31 mouse cellular contexts compared by ENCODE assay signal in genomic region chr10:3529807-3530206, GRCm38 (mm10). TPM values are rescaled to one million over a fixed set of nuclear protein-coding genes. Genes with fewer than 3 reads are reported as not detected.
DNase-seq lines count a peak whose midpoint lies in the region; ATAC-seq and TF ChIP-seq lines count a peak whose summit lies in the region.
"Had no signal": no experiment of that assay in that cellular context is flagged by ENCODE, and none has a peak within 500 bp of the region (broad histone marks: within the 10 kb centered on the region; RNA-seq: fewer than 3 reads in every experiment).

No protein-coding gene starts in this region.

- DNase-seq in forebrain, postnatal 0 days = peak; percentile 52
- peak; percentile 16 to 35 for DNase-seq in kidney, postnatal 36 days
- no peak for DNase-seq in kidney, adult 9 months
- DNase-seq in midbrain, postnatal 0 days (ENCODE audit: low spot score) = peak; percentile 70
- DNase-seq in gonadal fat pad, adult 2 months (ENCODE audit: low read depth) = peak; percentile 37
- no peak for DNase-seq in adipocyte (ENCODE audit: low spot score)
- DNase-seq: adrenal gland, adult 8-10 months; B cell, adult 2 months; cerebellum, adult 11 months; embryo, embryonic 11 days; gastrocnemius, postnatal 25 days; heart, adult 2 months; heart, postnatal 4 days; layer of hippocampus, adult 9-11 months; lung, embryonic 14.5 days; right cerebral cortex, adult 18-20 months; spleen, adult 18-20 months; thymus, postnatal 14 days had no signal

- no peaks in the 10 kb centered on the region for H3K4me1 ChIP-seq in forebrain, postnatal 0 days (ENCODE audit: insufficient read depth)
- peaks cover 3% of the 10 kb centered on the region; the same call in 1 of the 2 replicates for H3K4me1 ChIP-seq in forebrain, embryonic 13.5 days
- no peaks in the 10 kb centered on the region for H3K4me1 ChIP-seq in midbrain, postnatal 0 days (ENCODE audit: insufficient read depth, low read length)
- H3K4me1 ChIP-seq in midbrain, embryonic 16.5 days (ENCODE audit: control insufficient read depth, insufficient read depth, low read length) = 0 out of 2 replicates have a peak, but pooled peaks cover 4% of the 10 kb centered on the region
- H3K4me1 ChIP-seq: intestine, embryonic 15.5 days; limb, embryonic 12.5 days; liver, embryonic 15.5 days had no signal

- H3K4me2 ChIP-seq in forebrain, postnatal 0 days (ENCODE audit: low read depth) = no peak overlapping the region
- H3K4me2 ChIP-seq in forebrain, embryonic 13.5 days = no peak overlapping the region
- no peak overlapping the region for H3K4me2 ChIP-seq in midbrain, postnatal 0 days (ENCODE audit: low read depth, low read length, poor library complexity, severe bottlenecking)
- H3K4me2 ChIP-seq in midbrain, embryonic 16.5 days (ENCODE audit: low read length) = no peak overlapping the region
- H3K4me2 ChIP-seq: embryonic facial prominence, embryonic 12.5 days; heart, embryonic 12.5 days; intestine, embryonic 15.5 days; limb, embryonic 12.5 days; liver, embryonic 15.5 days; lung, embryonic 14.5 days; midbrain, embryonic 12.5 days; neural tube, embryonic 15.5 days had no signal

- TF ChIP-seq CTCF in forebrain, postnatal 0 days (IDR thresholded peaks at IDR 0.05; ENCODE audit: low read depth) = no peak
- TF ChIP-seq CTCF in midbrain, postnatal 0 days (IDR thresholded peaks at IDR 0.05) = no peak

- H3K36me3 ChIP-seq in forebrain, postnatal 0 days (ENCODE audit: insufficient read depth) = no peaks in the 10 kb centered on the region
- no peaks in the 10 kb centered on the region for H3K36me3 ChIP-seq in forebrain, embryonic 13.5 days (ENCODE audit: poor library complexity, severe bottlenecking)
- no peaks in the 10 kb centered on the region for H3K36me3 ChIP-seq in midbrain, postnatal 0 days (ENCODE audit: insufficient read depth, low read length)
- H3K36me3 ChIP-seq in midbrain, embryonic 16.5 days (ENCODE audit: control insufficient read depth, insufficient read depth, low read length) = no peaks in the 10 kb centered on the region
- H3K36me3 ChIP-seq: embryonic facial prominence, embryonic 12.5 days; forebrain, embryonic 10.5 days; heart, embryonic 12.5 days; intestine, embryonic 15.5 days; limb, embryonic 12.5 days; liver, embryonic 15.5 days; midbrain, embryonic 12.5 days; neural tube, embryonic 15.5 days had no signal

- H3K9me3 ChIP-seq in forebrain, postnatal 0 days (ENCODE audit: low read length) = no peaks in the 10 kb centered on the region
- no peaks in the 10 kb centered on the region for H3K9me3 ChIP-seq in forebrain, embryonic 13.5 days (replicated peaks)
- no peaks in the 10 kb centered on the region for H3K9me3 ChIP-seq in midbrain, postnatal 0 days (ENCODE audit: low read length)
- H3K9me3 ChIP-seq in midbrain, embryonic 16.5 days (replicated peaks; ENCODE audit: control insufficient read depth, low read length, poor library complexity, severe bottlenecking) = no peaks in the 10 kb centered on the region
- H3K9me3 ChIP-seq: embryonic facial prominence, embryonic 12.5 days; forebrain, embryonic 10.5 days; heart, embryonic 12.5 days; intestine, embryonic 15.5 days; limb, embryonic 12.5 days; liver, embryonic 15.5 days; midbrain, embryonic 12.5 days; neural tube, embryonic 15.5 days had no signal

- 19% methylated on average over 4 of the region's 4 CpGs for WGBS in forebrain, postnatal 0 days
- WGBS in forebrain, embryonic 13.5 days = 13% methylated on average over 4 of the region's 4 CpGs
- 54% methylated on average over 4 of the region's 4 CpGs for WGBS in midbrain, postnatal 0 days
- 37% methylated on average over 4 of the region's 4 CpGs for WGBS in midbrain, embryonic 16.5 days

- H3K27ac ChIP-seq in forebrain, postnatal 0 days (ENCODE audit: low read depth, low read length) = no peak overlapping the region
- H3K27ac ChIP-seq in forebrain, embryonic 13.5 days = no peak overlapping the region
- no peak overlapping the region for H3K27ac ChIP-seq in midbrain, postnatal 0 days (ENCODE audit: low read depth, low read length)
- no peak overlapping the region for H3K27ac ChIP-seq in midbrain, embryonic 16.5 days (ENCODE audit: low read length)
- H3K27ac ChIP-seq: embryonic facial prominence, embryonic 12.5 days; forebrain, embryonic 10.5 days; heart, adult 2 months; intestine, embryonic 15.5 days; limb, embryonic 12.5 days; liver, embryonic 15.5 days; midbrain, embryonic 12.5 days; neural tube, embryonic 15.5 days had no signal

- no peaks in the 10 kb centered on the region for H3K27me3 ChIP-seq in forebrain, postnatal 0 days (ENCODE audit: insufficient read depth, low read length)
- H3K27me3 ChIP-seq in forebrain, embryonic 13.5 days = peaks cover 7% of the 10 kb centered on the region
- peaks cover 6% of the 10 kb centered on the region; the same call in 1 of the 2 replicates for H3K27me3 ChIP-seq in midbrain, postnatal 0 days (ENCODE audit: insufficient read depth, low read length)
- H3K27me3 ChIP-seq in midbrain, embryonic 16.5 days (ENCODE audit: control insufficient read depth, insufficient read depth, low read depth, low read length) = peaks cover 6% of the 10 kb centered on the region
- H3K27me3 ChIP-seq: intestine, embryonic 15.5 days; liver, embryonic 15.5 days had no signal

- no peak overlapping the region for H3K4me3 ChIP-seq in forebrain, postnatal 0 days (ENCODE audit: low read depth, low read length)
- no peak overlapping the region for H3K4me3 ChIP-seq in forebrain, embryonic 13.5 days
- no peak overlapping the region for H3K4me3 ChIP-seq in midbrain, postnatal 0 days (ENCODE audit: low read depth, low read length)
- no peak overlapping the region for H3K4me3 ChIP-seq in midbrain, embryonic 16.5 days (ENCODE audit: low read depth, low read length)
- H3K4me3 ChIP-seq: embryonic facial prominence, embryonic 12.5 days; forebrain, embryonic 10.5 days; heart, adult 2 months; heart, embryonic 12.5 days; intestine, embryonic 15.5 days; limb, embryonic 12.5 days; liver, embryonic 15.5 days; midbrain, embryonic 12.5 days; neural tube, embryonic 15.5 days had no signal

- no peak overlapping the region for H3K9ac ChIP-seq in forebrain, postnatal 0 days
- H3K9ac ChIP-seq in forebrain, embryonic 13.5 days = no peak overlapping the region
- H3K9ac ChIP-seq in midbrain, postnatal 0 days (replicated peaks; ENCODE audit: low read length, poor library complexity, severe bottlenecking) = no peak overlapping the region
- no peak overlapping the region for H3K9ac ChIP-seq in midbrain, embryonic 16.5 days (ENCODE audit: low read depth, low read length)
- H3K9ac ChIP-seq: embryonic facial prominence, embryonic 12.5 days; heart, embryonic 12.5 days; intestine, embryonic 15.5 days; limb, embryonic 12.5 days; liver, embryonic 15.5 days; lung, embryonic 14.5 days; midbrain, embryonic 12.5 days; neural tube, embryonic 15.5 days had no signal

- ATAC-seq in forebrain, postnatal 0 days = no peak
- no peak for ATAC-seq in forebrain, embryonic 13.5 days
- ATAC-seq in midbrain, postnatal 0 days (ENCODE audit: low FRiP score) = no peak
- ATAC-seq in midbrain, embryonic 16.5 days = no peak
- ATAC-seq: activated CD4-positive, CD25-positive, alpha-beta regulatory T cell, adult 4 months; hindbrain, embryonic 16.5 days; intestine, embryonic 15.5 days had no signal

RNA-seq across cellular contexts. Expression of gene Iyd, which starts 10.2 kb away (rescaled TPM):
- 0.81 and 1.2 TPM in 2 replicates for total RNA-seq in forebrain, postnatal 0 days (2014; rRNA removed)
- 0.47 and 0.50 TPM in 2 replicates for polyA plus RNA-seq in forebrain, postnatal 0 days (2015; fragmentation: Nextera tagmentation; extraction: Ambion mirVana)
- 0.24 and 0.37 TPM in 2 replicates for polyA plus RNA-seq in forebrain, embryonic 13.5 days (2015; fragmentation: Nextera tagmentation; extraction: Ambion mirVana)
- total RNA-seq in midbrain, postnatal 0 days (2014; rRNA removed) = 0.16 and 0.85 TPM in 2 replicates
- polyA plus RNA-seq in midbrain, postnatal 0 days (2015; fragmentation: Nextera tagmentation; extraction: Ambion mirVana) = 0.74 and 0.79 TPM in 2 replicates
- 0.59 and 0.60 TPM in 2 replicates for polyA plus RNA-seq in midbrain, embryonic 16.5 days (2015; fragmentation: Nextera tagmentation; extraction: Ambion mirVana)
- polyA plus RNA-seq in gonadal fat pad, adult 2 months (2012; rRNA removed) = 1.6 and 2.6 TPM in 2 replicates
- total RNA-seq: gastrocnemius, postnatal 25 days; heart, adult 2 months; megakaryocyte, adult 5-6 weeks had no signal
- polyA plus RNA-seq: activated CD4-positive, CD25-positive, alpha-beta regulatory T cell, adult 4 months; forebrain, embryonic 10.5 days; heart, adult 2 months; limb, embryonic 12.5 days had no signal

Comparison
In these comparisons a context has a peak if more than half of its experiments do, and no peak if none do; other contexts are left out.
1. DNase-seq: peak in forebrain, postnatal 0 days (single experiment), kidney, postnatal 36 days (2 of 2), midbrain, postnatal 0 days (single experiment) and gonadal fat pad, adult 2 months (single experiment); none in kidney, adult 9 months (single experiment) and adipocyte (single experiment).